Mouse (Mus musculus): Measurements from ENCODE around the gene Gm5128.
"Not testable (repeated sequence)": the region's sequence is repeated elsewhere in the genome, so short reads cannot be mapped to it uniquely, and the experiment has no call there.

Gm5128 gene

DNA sequence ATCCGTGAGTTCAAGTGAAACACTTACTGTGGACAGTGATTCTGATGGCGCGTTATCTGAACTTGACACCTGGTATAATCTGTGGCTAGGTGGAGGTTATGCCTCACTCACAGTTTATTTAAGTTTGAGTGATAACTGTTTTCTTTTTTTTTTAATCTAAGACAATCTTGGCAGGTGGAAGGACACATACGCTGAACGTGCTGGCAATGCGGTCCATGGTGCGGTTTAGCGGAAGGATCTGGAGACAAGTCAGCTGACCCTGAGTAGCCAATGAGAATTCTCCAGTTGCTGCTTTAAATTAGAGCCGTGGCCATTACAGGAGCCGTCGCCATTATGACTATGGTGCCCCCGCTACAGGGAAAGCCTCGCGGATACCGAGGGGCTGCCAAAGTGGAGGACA, at the start of gene Gm5128:
Gene Gm5128, plus strand, starts transcription at position 301 of the 400 bp plus-strand sequence.
- CTCF ChIA-PET, POLR2A ChIA-PET: not testable (repeated sequence)

DNA sequence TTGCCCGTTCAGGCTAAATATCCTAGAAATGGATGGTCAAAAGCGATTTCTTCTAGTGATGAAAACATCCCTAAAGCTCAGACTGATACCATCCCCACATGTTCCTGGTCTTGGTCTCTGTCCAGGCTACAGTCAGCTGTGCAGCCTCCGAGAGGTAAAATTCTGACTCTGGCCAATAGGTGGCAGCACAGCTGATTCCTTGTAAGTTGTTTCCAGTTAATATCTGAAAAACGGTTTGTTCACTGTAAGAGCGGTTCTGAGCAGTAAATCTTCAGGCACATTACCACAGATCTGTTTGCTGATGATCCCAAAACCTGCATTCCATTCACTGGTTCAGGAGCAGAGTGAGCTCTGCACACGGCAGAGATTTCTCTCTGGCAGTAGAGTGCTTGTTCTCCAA, 12.4 kb upstream of the Gm5128 start:
- CTCF ChIA-PET, POLR2A ChIA-PET: not testable (repeated sequence)

DNA sequence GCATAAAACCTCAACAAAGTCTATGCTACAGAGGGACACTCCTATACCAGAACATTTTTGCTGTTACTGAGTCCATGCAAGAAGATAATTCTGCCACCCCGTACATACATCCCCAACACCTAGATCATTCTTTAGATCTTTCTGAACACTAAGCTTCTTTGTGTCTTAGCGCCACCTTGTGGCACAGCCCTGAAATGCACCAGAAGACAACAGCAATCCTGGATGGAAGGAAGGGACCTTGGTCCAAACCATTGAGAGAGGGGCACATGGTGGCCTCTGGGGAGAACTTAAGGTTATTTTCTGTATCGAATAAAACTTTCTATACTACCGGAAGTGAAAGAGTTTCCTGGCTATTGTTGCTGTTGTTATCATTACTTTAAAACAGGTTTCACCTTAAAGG, 11.1 kb upstream of the Gm5128 start:
- POLR2A ChIA-PET, CTCF ChIA-PET: not testable (repeated sequence)

DNA sequence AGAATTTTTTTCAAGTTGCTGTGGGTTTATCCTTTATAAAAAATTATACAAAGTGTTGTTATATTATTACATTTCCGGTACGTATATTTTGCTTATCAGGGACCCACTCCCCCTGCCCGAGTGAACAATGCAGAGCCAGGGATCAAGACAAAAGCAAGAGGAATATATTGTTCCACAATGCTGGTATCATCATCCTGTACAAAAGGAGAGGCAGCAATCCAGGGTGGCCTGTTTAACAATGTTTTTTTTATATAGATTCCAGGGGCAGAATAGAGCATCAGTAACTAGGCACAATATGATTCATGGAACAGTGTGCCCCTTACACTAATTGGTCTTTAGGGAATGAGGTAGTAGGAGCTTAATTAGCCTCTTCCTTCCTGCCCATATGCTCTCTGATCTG, 30.5 kb downstream of the Gm5128 start:
- CTCF ChIA-PET, POLR2A ChIA-PET: not testable (repeated sequence)

DNA sequence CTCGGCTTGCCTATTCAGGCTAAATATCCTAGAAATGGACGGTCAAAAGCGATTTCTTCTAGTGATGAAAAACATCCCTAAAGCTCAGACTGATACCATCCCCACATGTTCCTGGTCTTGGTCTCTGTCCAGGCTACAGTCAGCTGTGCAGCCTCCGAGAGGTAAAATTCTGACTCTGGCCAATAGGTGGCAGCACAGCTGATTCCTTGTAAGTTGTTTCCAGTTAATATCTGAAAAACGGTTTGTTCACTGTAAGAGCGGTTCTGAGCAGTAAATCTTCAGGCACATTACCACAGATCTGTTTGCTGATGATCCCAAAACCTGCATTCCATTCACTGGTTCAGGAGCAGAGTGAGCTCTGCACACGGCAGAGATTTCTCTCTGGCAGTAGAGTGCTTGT, 48.1 kb downstream of the Gm5128 start:
- POLR2A ChIA-PET, CTCF ChIA-PET: not testable (repeated sequence)

DNA sequence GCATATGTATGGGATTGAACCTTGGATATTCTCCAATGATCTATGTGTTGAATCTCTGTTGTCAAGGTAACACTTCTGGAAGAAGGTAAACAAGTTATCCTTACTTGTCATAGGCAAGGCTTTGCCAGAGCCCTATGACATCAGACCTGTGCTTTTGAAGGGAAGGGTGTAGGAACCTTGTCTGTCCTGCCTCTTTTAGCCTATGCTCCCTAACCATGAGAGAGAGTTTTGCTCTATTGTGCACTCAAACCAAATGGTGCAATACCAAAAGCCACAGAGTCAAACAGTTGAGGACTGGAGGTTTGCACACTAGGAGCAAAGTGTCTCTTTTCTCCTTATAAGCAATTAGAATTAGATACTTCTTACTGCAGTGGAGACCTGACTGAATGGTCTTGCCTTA, 48.7 kb downstream of the Gm5128 start:
- POLR2A ChIA-PET, CTCF ChIA-PET: not testable (repeated sequence)

DNA sequence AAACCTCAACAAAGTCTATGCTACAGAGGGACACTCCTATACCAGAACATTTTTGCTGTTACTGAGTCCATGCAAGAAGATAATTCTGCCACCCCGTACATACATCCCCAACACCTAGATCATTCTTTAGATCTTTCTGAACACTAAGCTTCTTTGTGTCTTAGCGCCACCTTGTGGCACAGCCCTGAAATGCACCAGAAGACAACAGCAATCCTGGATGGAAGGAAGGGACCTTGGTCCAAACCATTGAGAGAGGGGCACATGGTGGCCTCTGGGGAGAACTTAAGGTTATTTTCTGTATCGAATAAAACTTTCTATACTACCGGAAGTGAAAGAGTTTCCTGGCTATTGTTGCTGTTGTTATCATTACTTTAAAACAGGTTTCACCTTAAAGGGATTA, 49.4 kb downstream of the Gm5128 start:
- POLR2A ChIA-PET: not testable (repeated sequence)

More for the DNA sequence above, 49.4 kb downstream of the Gm5128 start:
- CTCF ChIA-PET: not testable (repeated sequence)
